Mouse (Mus musculus): ENCODE measurements around the gene Fam213a. TPM values are rescaled to one million over a fixed set of nuclear protein-coding genes. Genes with fewer than 3 reads are reported as not detected.

Gene Fam213a
- polyA plus RNA-seq, 1 experiment from 2014 or later: 96.8 TPM

DNA sequence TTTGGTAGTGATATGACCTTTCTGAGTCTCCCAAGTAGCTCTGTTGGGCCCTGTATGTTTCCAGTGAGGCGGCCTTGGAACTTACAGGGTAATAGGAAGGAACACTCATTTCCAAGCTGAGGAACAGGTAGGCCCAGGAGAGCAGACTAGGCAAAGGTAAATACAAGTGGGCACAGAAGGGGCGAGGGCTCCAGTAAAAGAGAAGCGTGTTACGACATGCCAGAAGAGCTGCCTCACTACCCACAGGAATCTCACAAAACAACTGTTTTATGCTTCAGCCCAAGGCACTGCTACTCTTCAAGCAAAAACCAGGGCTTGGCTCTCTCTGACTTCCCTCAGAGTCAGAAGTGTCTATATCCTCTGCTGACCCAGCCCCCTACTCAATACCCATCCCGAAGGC, 65.1 kb downstream of the Fam213a start:
- Histone ChIP-seq H3K9ac (no peak overlapping the region), H3K4me2 (no peak overlapping the region), H3K4me3 (replicated peaks) (no peak overlapping the region), H3K36me3 (peaks cover 18% of the 10 kb centered on the region; the same call in 1 of the 2 replicates), H3K9me3 (replicated peaks) (no peaks in the 10 kb centered on the region), H3K27me3 (no peaks in the 10 kb centered on the region), H3K27ac (peak overlapping the region; percentile 75), H3K4me1 (peaks cover 54% of the 10 kb centered on the region)
- WGBS: 76% methylated on average over 5 of the region's 5 CpGs
- ATAC-seq (replicated peaks; ENCODE audit: low FRiP score): no peak

DNA sequence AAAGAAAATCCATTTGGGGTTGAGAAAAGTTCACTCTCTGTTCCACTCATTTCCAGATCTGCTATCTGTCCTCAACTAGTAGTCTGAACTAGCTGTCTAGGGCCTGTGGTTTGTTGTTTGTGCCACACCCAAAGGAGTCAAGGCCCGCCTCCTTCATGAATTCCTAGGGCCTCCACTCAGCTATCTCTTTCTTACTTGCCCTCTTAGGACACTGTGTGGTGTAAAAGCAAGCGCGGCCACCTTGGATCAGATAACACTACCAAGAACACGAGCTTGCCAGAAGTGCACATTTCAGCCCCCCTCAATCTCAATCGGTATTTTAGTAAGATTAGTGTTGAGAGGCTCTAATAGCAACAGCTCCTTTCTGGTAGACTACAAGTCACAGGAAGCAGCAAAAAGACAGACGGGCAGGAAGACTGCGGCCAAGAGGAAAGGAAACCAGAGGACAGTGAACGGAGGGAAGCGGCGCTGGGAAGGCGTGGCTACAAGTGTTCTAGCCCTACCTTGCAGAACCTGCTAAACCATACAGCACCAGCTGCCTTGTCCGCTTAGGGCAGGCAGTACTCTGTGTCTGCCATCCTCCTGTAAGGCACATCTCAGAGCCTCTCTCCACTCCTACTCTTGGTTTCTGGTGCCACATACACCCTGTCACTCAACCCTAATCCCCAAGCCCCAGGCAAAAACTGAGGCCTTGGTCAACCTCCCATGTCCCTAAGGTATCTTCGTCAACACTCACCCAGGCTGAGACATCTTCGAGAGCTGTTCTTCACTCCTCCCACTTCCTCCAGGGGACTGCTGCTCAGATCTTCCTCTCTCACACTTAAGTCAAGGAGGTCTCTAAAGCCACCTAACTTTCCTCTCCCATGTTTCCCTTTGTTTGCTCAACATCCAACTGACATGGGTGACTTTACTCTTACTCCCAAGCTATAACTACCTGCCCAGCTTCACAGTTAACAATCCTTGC, 65.9 kb downstream of the Fam213a start:
- Histone ChIP-seq H3K4me3 (replicated peaks) (no peak overlapping the region), H3K9ac (no peak overlapping the region), H3K4me1 (peaks cover 46% of the 10 kb centered on the region), H3K4me2 (0 out of 2 replicates have a peak overlapping the region, but pooled peaks have one; percentile 4), H3K9me3 (replicated peaks) (no peaks in the 10 kb centered on the region), H3K27ac (peak overlapping the region; percentile 75), H3K36me3 (peaks cover 18% of the 10 kb centered on the region; the same call in 1 of the 2 replicates), H3K27me3 (no peaks in the 10 kb centered on the region)
- peak; percentile 69 for ATAC-seq (replicated peaks; ENCODE audit: low FRiP score)
- WGBS: 64% methylated on average over 14 of the region's 14 CpGs

DNA sequence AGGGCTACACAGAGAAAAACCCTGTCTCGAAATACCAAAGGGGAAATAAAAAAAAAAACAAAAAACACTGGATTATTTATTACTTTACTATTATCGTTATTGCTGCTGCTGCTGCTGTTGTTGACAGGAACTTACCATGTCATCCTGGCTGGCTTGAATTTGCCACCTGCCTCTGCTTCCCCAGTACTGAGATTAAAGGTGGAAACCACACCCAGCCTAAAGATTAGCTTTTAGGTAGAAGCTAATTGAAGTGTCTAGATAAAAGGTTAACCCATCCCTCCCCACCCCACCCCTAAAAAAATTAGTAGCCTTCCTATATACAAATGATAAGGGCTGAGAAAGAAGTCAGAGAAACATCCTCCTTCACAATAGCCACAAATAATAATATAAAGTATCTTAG, 69.8 kb downstream of the Fam213a start:
- no peak for ATAC-seq (replicated peaks; ENCODE audit: low FRiP score)
- WGBS: 79% methylated on average over 2 of the region's 2 CpGs
- no peaks in the 10 kb centered on the region for H3K9me3 ChIP-seq (replicated peaks)
- H3K27me3 ChIP-seq: no peaks in the 10 kb centered on the region
- H3K9ac ChIP-seq: no peak overlapping the region
- H3K4me1 ChIP-seq: peaks cover 19% of the 10 kb centered on the region
- H3K4me3 ChIP-seq (replicated peaks): no peak overlapping the region
- no peak overlapping the region for H3K4me2 ChIP-seq
- no peak overlapping the region for H3K27ac ChIP-seq
- H3K36me3 ChIP-seq: peaks cover 18% of the 10 kb centered on the region; the same call in 1 of the 2 replicates

Other genes with a start within 250 kb of the Fam213a start
- 0.85 and 0.92 TPM in 2 replicates for gene Sh2d4b, start 120.5 kb downstream of the Fam213a start, polyA plus RNA-seq (2015; fragmentation: Nextera tagmentation; extraction: Ambion mirVana)
- 109 and 112 TPM in 2 replicates for gene Tspan14, start 47.0 kb downstream of the Fam213a start, polyA plus RNA-seq (2015; fragmentation: Nextera tagmentation; extraction: Ambion mirVana)
- not detected in 2 replicates for gene Dydc2, start 55.4 kb upstream of the Fam213a start, polyA plus RNA-seq (2015; fragmentation: Nextera tagmentation; extraction: Ambion mirVana)
- 0.16 TPM in 1 of 2 replicates, not detected in the other for gene Dydc1, start 59.1 kb upstream of the Fam213a start, polyA plus RNA-seq (2015; fragmentation: Nextera tagmentation; extraction: Ambion mirVana)
- 0.46 and 0.88 TPM in 2 replicates for gene Mat1a, start 91.2 kb upstream of the Fam213a start, polyA plus RNA-seq (2015; fragmentation: Nextera tagmentation; extraction: Ambion mirVana)
- gene Sftpa1, start 118.0 kb upstream of the Fam213a start, polyA plus RNA-seq (2015; fragmentation: Nextera tagmentation; extraction: Ambion mirVana): not detected in 2 replicates
- 0.24 and 0.26 TPM in 2 replicates for gene Mbl1, start 137.7 kb upstream of the Fam213a start, polyA plus RNA-seq (2015; fragmentation: Nextera tagmentation; extraction: Ambion mirVana)
- 0.46 TPM in 1 of 2 replicates, not detected in the other for gene Sftpd, start 171.4 kb upstream of the Fam213a start, polyA plus RNA-seq (2015; fragmentation: Nextera tagmentation; extraction: Ambion mirVana)